Mouse (Mus musculus) intestine, postnatal 0 days (tissue): ENCODE measurements around the gene Prex1. TPM values are rescaled to one million over a fixed set of nuclear protein-coding genes. Genes with fewer than 3 reads are reported as not detected.
A peak's percentile ranks its signal among the peaks of the same experiment; 100 is the strongest.

Source experiments
- ATAC-seq: fragments of 200-750 bp; cut with Nextera tagmentation; 2 replicates; pipeline ENCODE4 v1.8.0; 2017; ENCODE audit warnings: mild to moderate bottlenecking, moderate TSS enrichment, moderate library complexity
- H3K27ac ChIP-seq: fragments of 300-500 bp; sonication (generic); 2 replicates; pipeline ENCODE4 v1.5.1; 2014; ENCODE audit warnings: mild to moderate bottlenecking, low read depth, low read length, moderate library complexity
- H3K27me3 ChIP-seq: fragments of 300-500 bp; sonication (generic); replicated peaks from 2 replicates; pipeline ENCODE4 v1.6.1; 2014; ENCODE audit warnings: low read length, mixed read lengths; ENCODE audit not compliant: control insufficient read depth, insufficient read depth
- H3K36me3 ChIP-seq: fragments of 300-500 bp; sonication (generic); 2 replicates; pipeline ENCODE4 v1.6.1; 2014; ENCODE audit warnings: mild to moderate bottlenecking, moderate library complexity; ENCODE audit not compliant: control insufficient read depth, insufficient read depth
- H3K4me1 ChIP-seq: fragments of 300-500 bp; sonication (generic); replicated peaks from 2 replicates; pipeline ENCODE4 v1.6.1; 2014; ENCODE audit warnings: antibody characterized with exemption, low read length, mixed read lengths; ENCODE audit not compliant: control insufficient read depth, insufficient read depth
- H3K4me2 ChIP-seq: fragments of 300-500 bp; sonication (generic); replicated peaks from 2 replicates; pipeline ENCODE4 v1.6.1; 2014; ENCODE audit warnings: low read depth, mild to moderate bottlenecking, moderate library complexity
- H3K4me3 ChIP-seq: fragments of 300-500 bp; sonication (generic); 2 replicates; pipeline ENCODE4 v1.5.1; 2014; ENCODE audit warnings: low read depth, low read length
- H3K9ac ChIP-seq: fragments of 300-500 bp; sonication (generic); 2 replicates; pipeline ENCODE4 v1.6.1; 2014; ENCODE audit warnings: mild to moderate bottlenecking, low read depth, low read length
- H3K9me3 ChIP-seq: fragments of 300-500 bp; sonication (generic); 2 replicates; pipeline ENCODE4 v1.6.1; 2016; ENCODE audit warnings: mixed run types; ENCODE audit not compliant: control insufficient read depth
- CTCF ChIP-seq: sonication (generic); IDR thresholded peaks from 2 replicates; pipeline ENCODE4 v1.5.1; 2016; ENCODE audit warnings: low read depth, mild to moderate bottlenecking, control low read depth, antibody characterized with exemption, moderate library complexity
- WGBS: fragments of 180-500 bp; shearing (Covaris S2); extraction: QIAGEN DNeasy Blood & Tissue Kit; methylation state at CpG from one replicate; pipeline ENCODE4 v1.1.7; 2014; 5-methylcytosine and 5-hydroxymethylcytosine counted together
- polyA plus RNA-seq: library from polyadenylated mRNA; unstranded; fragments of >200 nt; fragmentation: Nextera tagmentation; extraction: Ambion mirVana; gene quantifications from 2 replicates; pipeline ENCODE4 v1.2.1, GENCODE M21; 2015

The Prex1 gene
- polyA plus RNA-seq, 1 experiment from 2014 or later: 4.0 TPM

DNA sequence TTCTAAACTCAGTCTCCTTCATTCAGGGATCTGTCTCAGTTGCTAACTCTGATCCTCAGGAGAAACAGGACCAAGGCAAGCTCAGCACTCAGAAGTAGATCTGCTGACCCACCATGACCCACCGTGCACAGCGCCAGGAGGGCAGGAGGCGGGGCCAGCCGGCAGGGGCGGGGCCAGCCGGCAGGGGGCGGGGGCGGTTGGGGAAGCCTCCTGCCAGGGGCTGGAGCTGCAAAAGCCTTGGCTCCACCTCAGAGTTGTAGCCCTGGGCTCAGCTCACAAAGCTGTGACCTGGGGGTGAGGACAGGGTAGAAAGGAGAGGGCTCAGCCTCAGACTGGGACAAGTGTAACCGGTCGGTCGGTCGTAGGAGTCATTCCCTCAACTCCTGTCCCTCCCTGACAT, 38.9 kb downstream of the Prex1 start:
- TF ChIP-seq CTCF: no peak
- H3K9me3 ChIP-seq: no peaks in the 10 kb centered on the region
- H3K27ac ChIP-seq: no peak overlapping the region
- H3K36me3 ChIP-seq: no peaks in the 10 kb centered on the region
- H3K4me1 ChIP-seq: no peaks in the 10 kb centered on the region
- ATAC-seq: no peak
- no peak overlapping the region for H3K4me3 ChIP-seq
- 15% methylated on average over 12 of the region's 12 CpGs for WGBS
- H3K27me3 ChIP-seq: no peaks in the 10 kb centered on the region
- no peak overlapping the region for H3K4me2 ChIP-seq
- no peak overlapping the region for H3K9ac ChIP-seq

DNA sequence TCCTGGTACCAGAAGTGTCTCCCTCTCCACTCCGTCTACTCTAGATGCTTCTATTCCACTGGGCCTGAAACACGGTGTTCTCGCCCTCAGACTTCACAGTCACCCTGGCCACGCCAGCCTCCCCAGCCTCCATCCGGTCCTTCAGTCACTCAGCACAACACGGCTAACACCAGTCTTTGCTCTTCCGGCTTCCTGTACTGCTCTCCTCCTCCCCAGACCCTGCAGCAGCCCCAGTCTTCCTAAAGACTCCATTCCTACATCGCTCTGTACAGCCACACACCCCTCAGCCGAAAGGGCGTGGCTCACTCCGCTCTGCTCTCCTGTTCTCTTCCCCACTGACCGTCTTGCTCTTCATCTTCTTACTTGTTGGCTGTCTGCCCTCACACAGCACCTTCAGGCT, 39.7 kb downstream of the Prex1 start:
- Histone ChIP-seq H3K4me2 (no peak overlapping the region), H3K4me1 (no peaks in the 10 kb centered on the region), H3K9me3 (no peaks in the 10 kb centered on the region), H3K27me3 (no peaks in the 10 kb centered on the region), H3K27ac (no peak overlapping the region), H3K9ac (no peak overlapping the region), H3K4me3 (no peak overlapping the region), H3K36me3 (no peaks in the 10 kb centered on the region)
- 71% methylated on average over 12 of the region's 12 CpGs for WGBS
- no peak for ATAC-seq
- TF ChIP-seq CTCF: no peak

- H3K9me3 ChIP-seq: no peaks in the 10 kb centered on the region
- no peaks in the 10 kb centered on the region for H3K36me3 ChIP-seq
- no peak for ATAC-seq
- no peak for TF ChIP-seq CTCF
- no peak overlapping the region for H3K27ac ChIP-seq
- H3K4me1 ChIP-seq: no peaks in the 10 kb centered on the region
- no peak overlapping the region for H3K4me3 ChIP-seq
- H3K9ac ChIP-seq: no peak overlapping the region
- 81% methylated on average over 14 of the region's 14 CpGs for WGBS
- H3K27me3 ChIP-seq: no peaks in the 10 kb centered on the region
- no peak overlapping the region for H3K4me2 ChIP-seq
These were observed 41.3 kb downstream of the Prex1 start for GRCm38 (mm10) chr2:166672171-166672965.

DNA sequence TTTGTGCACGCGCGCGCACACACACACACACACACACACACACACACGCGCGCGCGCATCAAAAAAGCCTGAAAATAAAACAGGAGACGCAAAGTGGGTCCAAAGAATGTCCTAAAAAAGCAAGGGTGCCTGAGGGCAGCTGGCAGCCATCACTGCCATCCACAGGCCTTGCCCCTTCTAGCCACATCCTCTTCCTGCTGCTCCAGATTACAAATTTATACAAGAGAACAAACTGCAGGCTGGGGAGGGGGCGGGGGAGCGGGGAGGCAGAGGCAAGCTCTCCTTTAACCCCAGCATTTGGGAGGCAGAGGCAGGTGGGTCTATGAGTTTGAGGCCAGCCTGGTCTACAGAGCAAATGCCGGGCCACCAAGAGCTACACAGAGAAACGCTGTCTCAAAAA, 42.0 kb downstream of the Prex1 start:
- H3K4me2 ChIP-seq: no peak overlapping the region
- no peaks in the 10 kb centered on the region for H3K27me3 ChIP-seq
- 92% methylated on average over 14 of the region's 14 CpGs for WGBS
- no peak overlapping the region for H3K4me3 ChIP-seq
- H3K9me3 ChIP-seq: no peaks in the 10 kb centered on the region
- no peak for ATAC-seq
- H3K9ac ChIP-seq: no peak overlapping the region
- no peaks in the 10 kb centered on the region for H3K4me1 ChIP-seq
- TF ChIP-seq CTCF: no peak
- no peak overlapping the region for H3K27ac ChIP-seq
- H3K36me3 ChIP-seq: no peaks in the 10 kb centered on the region

- H3K4me3 ChIP-seq: no peak overlapping the region
- no peaks in the 10 kb centered on the region for H3K36me3 ChIP-seq
- H3K27ac ChIP-seq: no peak overlapping the region
- H3K4me1 ChIP-seq: no peaks in the 10 kb centered on the region
- no peaks in the 10 kb centered on the region for H3K9me3 ChIP-seq
- 0 out of 2 replicates have a peak, but pooled peaks have one; percentile 19 for ATAC-seq
- no peaks in the 10 kb centered on the region for H3K27me3 ChIP-seq
- H3K4me2 ChIP-seq: no peak overlapping the region
- WGBS: 38% methylated on average over 8 of the region's 8 CpGs
- TF ChIP-seq CTCF: no peak
- no peak overlapping the region for H3K9ac ChIP-seq
These were observed 42.6 kb downstream of the Prex1 start for GRCm38 (mm10) chr2:166671019-166671418.

DNA sequence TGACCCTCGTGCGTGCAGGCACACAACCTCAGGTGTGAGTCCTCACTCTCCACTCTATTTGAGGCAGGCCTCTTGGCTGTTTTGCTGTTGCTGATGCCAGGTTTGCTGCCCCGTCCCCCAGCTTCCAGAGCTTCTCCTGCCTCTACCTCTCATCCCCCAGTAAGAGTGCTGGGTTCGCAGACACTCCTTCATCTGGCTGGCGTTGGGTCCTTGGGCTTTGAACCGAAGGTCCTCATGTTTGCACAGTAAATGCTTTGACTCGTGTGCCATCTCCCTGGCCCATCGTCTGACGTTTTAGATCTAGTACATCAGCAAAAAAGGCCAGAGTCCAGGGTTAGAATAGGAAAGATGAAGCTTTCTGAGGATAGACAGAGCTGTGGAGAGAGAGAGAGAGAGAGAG, 43.7 kb downstream of the Prex1 start:
- Histone ChIP-seq H3K4me3 (no peak overlapping the region), H3K27me3 (no peaks in the 10 kb centered on the region), H3K36me3 (no peaks in the 10 kb centered on the region), H3K9me3 (no peaks in the 10 kb centered on the region), H3K4me1 (no peaks in the 10 kb centered on the region), H3K27ac (no peak overlapping the region), H3K9ac (no peak overlapping the region), H3K4me2 (no peak overlapping the region)
- ATAC-seq: no peak
- 60% methylated on average over 9 of the region's 9 CpGs for WGBS
- no peak for TF ChIP-seq CTCF
